8 mouse cellular contexts compared by ENCODE assay signal in the genomic region with DNA sequence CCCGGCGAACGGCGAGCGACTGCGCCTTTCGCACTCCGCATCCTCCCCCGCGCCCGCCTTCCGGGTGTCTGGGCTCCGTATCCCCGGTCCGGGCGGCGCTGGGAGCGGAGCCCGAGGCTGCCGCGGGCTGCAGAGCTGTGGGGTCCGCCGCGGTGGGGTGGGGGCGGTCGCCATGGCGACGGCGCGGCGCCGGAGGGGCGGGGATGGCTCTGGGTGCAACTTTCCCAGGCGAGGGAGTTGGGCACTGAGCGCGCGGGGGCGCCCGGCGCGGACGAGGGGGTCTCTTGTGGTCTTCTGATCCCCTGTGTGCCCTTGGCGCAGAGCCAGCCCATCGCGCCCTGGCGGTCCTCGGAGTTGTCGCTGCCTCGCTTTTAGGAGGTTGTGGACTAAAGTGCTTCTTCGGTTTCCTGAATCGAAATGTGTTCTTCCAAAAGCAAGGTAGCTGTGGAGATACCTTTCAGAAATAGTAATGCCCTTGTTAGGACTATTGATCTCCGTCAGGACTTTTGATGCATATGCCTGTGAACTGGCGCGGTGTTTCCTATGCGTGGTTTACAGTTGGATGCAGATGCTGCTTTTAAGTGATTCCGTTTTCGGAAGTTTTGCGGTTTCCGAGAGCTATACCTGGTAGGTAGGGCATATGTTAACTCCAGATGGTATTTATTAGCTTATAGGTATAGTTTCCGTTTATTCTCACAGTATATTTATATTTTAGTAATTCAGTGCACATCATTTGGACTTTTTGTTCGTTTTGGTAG. TPM values are rescaled to one million over a fixed set of nuclear protein-coding genes. Genes with fewer than 3 reads are reported as not detected.
A peak's percentile ranks its signal among the peaks of the same experiment; 100 is the strongest.
DNase-seq lines count a peak whose midpoint lies in the region; ATAC-seq and TF ChIP-seq lines count a peak whose summit lies in the region.

No protein-coding gene starts in this region.

- no peaks in the 10 kb centered on the region for H3K27me3 ChIP-seq in forebrain, embryonic 10.5 days (ENCODE audit: poor library complexity, severe bottlenecking)

- peak overlapping the region; percentile 94 for H3K4me3 ChIP-seq in bone marrow, adult 2 months (replicated peaks; ENCODE audit: control insufficient read depth, low read depth, low read length)
- peak overlapping the region; percentile 85 for H3K4me3 ChIP-seq in forebrain, embryonic 10.5 days

- H3K9me3 ChIP-seq in forebrain, embryonic 10.5 days, result no peaks in the 10 kb centered on the region

- H3K4me1 ChIP-seq in bone marrow, adult 2 months (ENCODE audit: control insufficient read depth, insufficient read depth, low read length), result peaks cover 3% of the 10 kb centered on the region; the same call in 1 of the 2 replicates
- peaks cover 20% of the 10 kb centered on the region for H3K4me1 ChIP-seq in forebrain, embryonic 10.5 days

- peak; percentile 16 to 39; a peak in 1 of 4 replicates for ATAC-seq in hematopoietic stem cell, adult 5-6 weeks (replicated peaks in 1 of 2; ENCODE audit: insufficient read depth in 1 of 2, low FRiP score in 2 of 2, low TSS enrichment in 1 of 2, low read depth in 1 of 2, poor library complexity in 2 of 2, severe bottlenecking in 2 of 2)
- ATAC-seq in erythroid progenitor cell, adult 5-6 weeks (replicated peaks; ENCODE audit: low FRiP score, poor library complexity, severe bottlenecking), result no peak

- peaks cover 8% of the 10 kb centered on the region; the same call in 1 of the 2 replicates for H3K36me3 ChIP-seq in forebrain, embryonic 10.5 days (replicated peaks)

- under 1% methylated on average over 61 of the region's 61 CpGs for WGBS in bone marrow, adult 2 months
- 2% methylated on average over 61 of the region's 61 CpGs for WGBS in forebrain, embryonic 10.5 days

- peak; percentile 63 for DNase-seq in ES-CJ7 (ENCODE audit: low read depth, low spot score)
- peak; percentile 74 for DNase-seq in forebrain, embryonic 10.5 days (ENCODE audit: extremely low spot score, low spot score)
- peak; percentile 47 to 71 for DNase-seq in left cerebral cortex, adult 18-20 months (ENCODE audit: low spot score in 2 of 2)
- DNase-seq in lung, postnatal 36 days, result peak; percentile 59
- peak; percentile 78 for DNase-seq in right cerebral cortex, postnatal 25 days

- no peak for TF ChIP-seq CTCF in bone marrow, adult 2 months (IDR thresholded peaks at IDR 0.05; ENCODE audit: control insufficient read depth, insufficient read depth, low read length)

- no peak for TF ChIP-seq POLR2A in bone marrow, adult 2 months (IDR thresholded peaks at IDR 0.05; ENCODE audit: borderline replicate concordance, control insufficient read depth, low read depth, low read length)

- peak overlapping the region; percentile 89 for H3K27ac ChIP-seq in bone marrow, adult 2 months (ENCODE audit: control insufficient read depth, insufficient read depth, low read depth, low read length, poor library complexity)
- peak overlapping the region; percentile 96 for H3K27ac ChIP-seq in forebrain, embryonic 10.5 days

RNA-seq across cellular contexts. Expression of gene Prkaa1, which starts 0.5 kb away (rescaled TPM):
- 6.0 and 9.1 TPM in 2 replicates for polyA plus RNA-seq in bone marrow, adult 2 months (2011; ENCODE audit: insufficient read depth, insufficient read length, low replicate concordance, missing spikeins)
- polyA plus RNA-seq in forebrain, embryonic 10.5 days (2016; fragmentation: Nextera tagmentation; extraction: Ambion mirVana), result 12.8 and 12.9 TPM in 2 replicates
- total RNA-seq in hematopoietic stem cell, adult 5-6 weeks (2017), result 25.6 and 38.5 TPM in 2 replicates
- 10 to 100 TPM; 20.7 to 21.8 TPM for total RNA-seq in left cerebral cortex, adult 18-20 months (2021)
- total RNA-seq in erythroid progenitor cell, adult 5-6 weeks (2015; ENCODE audit: low replicate concordance), result 44.3 and 51.6 TPM in 2 replicates
- 19.4 and 20.3 TPM in 2 replicates for total RNA-seq in erythroid progenitor cell, adult 5-6 weeks (2017; ENCODE audit: low replicate concordance)

RNA-seq across cellular contexts. Expression of gene Rpl37, which starts 27.8 kb away (rescaled TPM):
- 478 and 809 TPM in 2 replicates for polyA plus RNA-seq in bone marrow, adult 2 months (2011; ENCODE audit: insufficient read depth, insufficient read length, low replicate concordance, missing spikeins)
- polyA plus RNA-seq in forebrain, embryonic 10.5 days (2016; fragmentation: Nextera tagmentation; extraction: Ambion mirVana), result 465 and 478 TPM in 2 replicates
- total RNA-seq in hematopoietic stem cell, adult 5-6 weeks (2017), result 1,644 and 2,194 TPM in 2 replicates
- total RNA-seq in left cerebral cortex, adult 18-20 months (2021), result 100 to 1,000 TPM; 308 to 322 TPM
- 257 and 311 TPM in 2 replicates for total RNA-seq in erythroid progenitor cell, adult 5-6 weeks (2015; ENCODE audit: low replicate concordance)
- 233 and 410 TPM in 2 replicates for total RNA-seq in erythroid progenitor cell, adult 5-6 weeks (2017; ENCODE audit: low replicate concordance)

RNA-seq across cellular contexts. Expression of gene Card6, which starts 35.9 kb away (rescaled TPM):
- 1.3 and 2.1 TPM in 2 replicates for polyA plus RNA-seq in bone marrow, adult 2 months (2011; ENCODE audit: insufficient read depth, insufficient read length, low replicate concordance, missing spikeins)
- polyA plus RNA-seq in forebrain, embryonic 10.5 days (2016; fragmentation: Nextera tagmentation; extraction: Ambion mirVana), result 0.84 and 1.2 TPM in 2 replicates
- total RNA-seq in hematopoietic stem cell, adult 5-6 weeks (2017), result 2.1 and 3.6 TPM in 2 replicates
- 1 to 10 TPM; 1.3 to 2.1 TPM for total RNA-seq in left cerebral cortex, adult 18-20 months (2021)
- total RNA-seq in erythroid progenitor cell, adult 5-6 weeks (2015; ENCODE audit: low replicate concordance), result 4.2 and 9.4 TPM in 2 replicates
- total RNA-seq in erythroid progenitor cell, adult 5-6 weeks (2017; ENCODE audit: low replicate concordance), result 0.64 and 1.9 TPM in 2 replicates

RNA-seq across cellular contexts. Expression of gene Ttc33, which starts 41.1 kb away (rescaled TPM):
- 10.6 and 15.5 TPM in 2 replicates for polyA plus RNA-seq in bone marrow, adult 2 months (2011; ENCODE audit: insufficient read depth, insufficient read length, low replicate concordance, missing spikeins)
- polyA plus RNA-seq in forebrain, embryonic 10.5 days (2016; fragmentation: Nextera tagmentation; extraction: Ambion mirVana), result 33.3 and 34.1 TPM in 2 replicates
- 59.2 and 76.6 TPM in 2 replicates for total RNA-seq in hematopoietic stem cell, adult 5-6 weeks (2017)
- total RNA-seq in left cerebral cortex, adult 18-20 months (2021), result 10 to 100 TPM; 88.2 to 88.4 TPM
- total RNA-seq in erythroid progenitor cell, adult 5-6 weeks (2015; ENCODE audit: low replicate concordance), result 1.7 and 9.4 TPM in 2 replicates
- total RNA-seq in erythroid progenitor cell, adult 5-6 weeks (2017; ENCODE audit: low replicate concordance), result 4.8 and 11.4 TPM in 2 replicates
